Mouse (Mus musculus) hindbrain, embryonic 16.5 days (tissue): ENCODE measurements around the gene Clmn. TPM values are rescaled to one million over a fixed set of nuclear protein-coding genes. Genes with fewer than 3 reads are reported as not detected.

Experiments used
- ATAC-seq: fragments of 200-750 bp; cut with Nextera tagmentation; 2 replicates; pipeline ENCODE4 v1.8.0; 2017; ENCODE audit warnings: moderate TSS enrichment, moderate library complexity
- H3K27ac ChIP-seq: fragments of 300-500 bp; sonication (generic); 2 replicates; pipeline ENCODE4 v1.5.1; 2014; ENCODE audit warnings: low read depth, mild to moderate bottlenecking, control low read depth, low read length, moderate library complexity
- H3K27me3 ChIP-seq: fragments of 300-500 bp; sonication (generic); replicated peaks from 2 replicates; pipeline ENCODE4 v1.6.1; 2014; ENCODE audit warnings: low read length; ENCODE audit not compliant: control insufficient read depth, insufficient read depth
- H3K36me3 ChIP-seq: fragments of 300-500 bp; sonication (generic); 2 replicates; pipeline ENCODE4 v1.6.1; 2014; ENCODE audit warnings: mild to moderate bottlenecking, low read length, moderate library complexity, mixed read lengths; ENCODE audit not compliant: control insufficient read depth, insufficient read depth
- H3K4me1 ChIP-seq: fragments of 300-500 bp; sonication (generic); 2 replicates; pipeline ENCODE4 v1.6.1; 2014; ENCODE audit warnings: low read depth, low read length; ENCODE audit not compliant: control insufficient read depth, insufficient read depth
- H3K4me2 ChIP-seq: fragments of 300-500 bp; sonication (generic); 2 replicates; pipeline ENCODE4 v1.6.1; 2014; ENCODE audit warnings: mild to moderate bottlenecking, low read length, control low read depth, moderate library complexity
- H3K4me3 ChIP-seq: fragments of 300-500 bp; sonication (generic); 2 replicates; pipeline ENCODE4 v1.5.1; 2014; ENCODE audit warnings: mild to moderate bottlenecking, low read length, control low read depth, moderate library complexity
- H3K9ac ChIP-seq: fragments of 300-500 bp; sonication (generic); 2 replicates; pipeline ENCODE4 v1.6.1; 2014; ENCODE audit warnings: low read depth, mild to moderate bottlenecking, control low read depth, low read length, moderate library complexity
- H3K9me3 ChIP-seq: fragments of 300-500 bp; sonication (generic); 2 replicates; pipeline ENCODE4 v1.6.1; 2014; ENCODE audit warnings: mild to moderate bottlenecking, low read length, moderate library complexity; ENCODE audit not compliant: control insufficient read depth
- WGBS: fragments of 180-500 bp; shearing (Covaris S2); extraction: QIAGEN DNeasy Blood & Tissue Kit; methylation state at CpG from one replicate; pipeline ENCODE4 v1.1.7; 2014; 5-methylcytosine and 5-hydroxymethylcytosine counted together
- polyA plus RNA-seq: library from polyadenylated mRNA; unstranded; fragments of >200 nt; fragmentation: Nextera tagmentation; extraction: Ambion mirVana; gene quantifications from 2 replicates; pipeline ENCODE4 v1.2.1, GENCODE M21; 2015

Gene Clmn
- polyA plus RNA-seq = 1.2 TPM in 2 replicates

DNA sequence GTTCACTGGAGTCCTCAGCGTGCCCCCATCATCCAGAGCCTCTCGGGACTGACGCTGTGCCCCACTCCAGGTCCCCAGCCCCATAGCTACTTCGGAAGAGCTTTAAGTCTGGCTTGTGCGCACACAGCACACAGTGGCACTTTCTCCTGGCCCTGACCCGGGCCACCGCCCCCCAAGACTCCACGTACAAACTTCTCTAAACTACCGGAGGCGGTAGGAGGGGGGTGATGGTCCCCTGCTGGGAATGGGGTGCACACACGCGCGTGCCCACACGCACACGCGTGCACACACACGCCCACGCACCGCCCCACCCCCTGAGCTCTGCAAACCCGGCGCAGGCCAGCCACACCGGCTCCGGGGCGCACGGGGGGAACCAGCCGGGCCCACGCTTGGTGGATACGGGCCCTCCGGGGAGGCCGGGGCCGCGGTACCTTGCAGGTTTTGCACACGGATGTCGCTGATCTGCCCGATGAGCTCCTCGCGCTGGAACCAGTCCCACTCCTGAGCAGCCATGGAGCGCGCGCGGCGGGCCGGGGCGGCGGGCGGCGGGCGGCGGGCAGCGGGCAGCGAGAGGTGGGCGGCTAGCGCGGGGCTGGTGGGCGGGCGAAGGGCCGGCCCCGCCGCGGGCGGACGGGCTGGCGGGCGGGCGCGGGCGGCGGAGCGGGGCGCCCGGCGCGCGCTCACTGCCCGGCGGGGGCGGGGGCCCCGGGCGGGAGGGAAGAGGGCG, at the start of gene Clmn:
Clmn (minus strand) TSS at position 638 of the 727 bp plus-strand sequence.
- WGBS = under 1% methylated on average over 58 of the region's 80 CpGs
- no peaks in the 10 kb centered on the region for H3K27me3 ChIP-seq
- H3K36me3 ChIP-seq = no peaks in the 10 kb centered on the region
- peak within 1 kb of the TSS; percentile 66 for H3K27ac ChIP-seq
- peak within 1 kb of the TSS; percentile 95 for H3K9ac ChIP-seq
- H3K4me2 ChIP-seq = peak within 1 kb of the TSS; percentile 93
- peaks cover 6% of the 10 kb centered on the region for H3K4me1 ChIP-seq
- H3K4me3 ChIP-seq = peak within 1 kb of the TSS; percentile 81
- no peaks in the 10 kb centered on the region for H3K9me3 ChIP-seq
- peak; percentile 71 for ATAC-seq

DNA sequence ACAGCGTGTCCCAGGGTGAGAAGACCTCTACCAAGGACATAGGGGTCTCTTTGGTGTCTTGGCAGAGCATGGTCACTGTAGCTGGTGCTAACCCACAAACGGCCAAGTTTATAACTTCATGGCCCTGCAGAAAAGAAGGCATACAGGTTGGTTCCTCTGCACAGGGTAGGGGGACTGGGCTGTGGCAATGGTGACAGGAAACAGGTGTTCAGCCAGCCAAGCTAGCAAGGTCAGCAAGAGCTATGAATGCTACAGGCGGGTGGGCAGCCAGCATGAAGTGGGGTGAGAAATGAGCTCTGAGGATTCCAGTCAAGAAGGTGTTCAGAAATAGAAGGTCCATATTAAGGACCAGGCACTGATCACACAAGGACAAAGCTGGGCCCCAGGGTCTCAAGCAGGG, 48.1 kb upstream of the Clmn start:
- Histone ChIP-seq H3K4me1 (peaks cover 8% of the 10 kb centered on the region), H3K36me3 (no peaks in the 10 kb centered on the region), H3K27me3 (no peaks in the 10 kb centered on the region), H3K4me2 (no peak overlapping the region), H3K27ac (no peak overlapping the region), H3K4me3 (no peak overlapping the region), H3K9me3 (no peaks in the 10 kb centered on the region), H3K9ac (no peak overlapping the region)
- ATAC-seq = 0 out of 2 replicates have a peak, but pooled peaks have one; percentile 10
- WGBS = 44% methylated on average over 3 of the region's 3 CpGs

DNA sequence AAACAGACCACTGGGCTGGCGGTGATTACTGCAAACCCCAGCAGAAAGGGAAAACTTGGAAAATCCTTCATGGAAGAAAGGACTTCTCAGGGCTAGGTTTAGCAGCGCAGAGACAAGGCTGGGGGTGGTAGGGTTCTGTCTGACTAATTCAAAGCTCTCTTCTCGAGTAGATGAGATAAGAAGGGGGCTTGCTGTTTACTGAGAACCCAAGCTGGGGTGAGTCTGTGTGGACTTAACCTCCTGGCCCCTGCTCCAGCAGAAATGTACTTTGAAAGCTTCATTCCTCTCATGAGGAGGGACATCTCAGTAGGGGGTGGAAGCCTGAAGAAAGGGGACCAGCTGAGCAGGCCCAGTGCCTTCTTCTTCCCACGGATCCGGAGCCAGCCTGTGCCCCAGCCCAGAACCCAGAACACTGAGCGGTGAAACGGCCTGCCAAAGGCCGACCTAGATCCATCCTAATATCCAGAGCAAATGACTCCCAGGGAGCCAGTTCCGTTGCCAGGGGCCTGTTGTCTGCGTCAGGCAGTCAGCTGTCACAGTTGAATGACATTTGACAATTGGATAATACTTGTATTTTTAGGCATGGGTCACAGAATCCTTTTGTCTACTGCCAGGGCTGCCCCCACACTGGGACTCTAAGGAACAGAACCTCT, 47.5 kb upstream of the Clmn start:
- Histone ChIP-seq H3K27me3 (no peaks in the 10 kb centered on the region), H3K4me3 (no peak overlapping the region), H3K36me3 (no peaks in the 10 kb centered on the region), H3K9me3 (no peaks in the 10 kb centered on the region), H3K4me1 (peaks cover 9% of the 10 kb centered on the region), H3K9ac (no peak overlapping the region), H3K4me2 (no peak overlapping the region), H3K27ac (no peak overlapping the region)
- WGBS = 30% methylated on average over 10 of the region's 10 CpGs
- ATAC-seq = peak; percentile 61

DNA sequence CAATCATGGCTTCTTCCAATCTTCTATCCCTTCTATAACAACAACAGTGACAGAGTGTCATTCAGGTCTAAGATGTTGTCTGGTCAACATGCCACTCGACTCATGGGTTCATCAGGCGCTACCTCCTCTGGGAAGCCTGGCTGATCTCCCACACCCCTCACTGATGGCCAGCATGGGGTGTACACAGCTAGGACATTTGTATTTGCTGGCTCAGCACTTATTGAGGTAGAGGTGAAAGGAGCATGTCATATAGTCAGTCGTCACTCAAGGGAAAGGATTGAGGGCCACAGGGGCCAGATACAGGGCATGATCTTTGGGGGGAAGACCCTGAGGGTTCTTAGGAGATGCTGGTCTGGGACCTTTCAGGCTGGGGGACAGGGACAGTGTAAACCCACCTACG, 44.9 kb upstream of the Clmn start:
- Histone ChIP-seq H3K9ac (no peak overlapping the region), H3K36me3 (no peaks in the 10 kb centered on the region), H3K4me3 (no peak overlapping the region), H3K27ac (no peak overlapping the region), H3K4me1 (peaks cover 9% of the 10 kb centered on the region), H3K27me3 (no peaks in the 10 kb centered on the region), H3K9me3 (no peaks in the 10 kb centered on the region), H3K4me2 (no peak overlapping the region)
- WGBS = 94% methylated on average over 4 of the region's 4 CpGs
- ATAC-seq = no peak

DNA sequence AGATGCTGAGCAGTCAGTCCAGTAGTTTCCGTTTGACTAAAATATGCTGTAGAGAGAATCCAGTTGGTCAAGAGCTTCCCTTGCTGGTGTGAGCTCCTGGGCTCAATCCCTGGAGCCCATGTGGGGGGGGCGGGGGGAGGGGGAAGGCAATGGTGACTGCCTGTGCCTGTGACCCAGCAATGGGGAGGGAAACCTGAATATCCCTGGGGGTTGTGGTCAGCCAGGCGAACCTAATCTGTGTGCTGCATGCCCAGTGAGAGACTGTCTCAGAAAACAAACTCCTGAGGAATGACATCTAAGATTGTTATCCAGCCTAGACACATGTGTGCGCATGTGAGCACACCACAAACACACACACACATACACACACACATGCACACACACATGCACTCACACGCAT, 44.1 kb upstream of the Clmn start:
- Histone ChIP-seq H3K4me3 (no peak overlapping the region), H3K27ac (no peak overlapping the region), H3K27me3 (no peaks in the 10 kb centered on the region), H3K9ac (no peak overlapping the region), H3K9me3 (no peaks in the 10 kb centered on the region), H3K4me1 (peaks cover 9% of the 10 kb centered on the region), H3K36me3 (no peaks in the 10 kb centered on the region), H3K4me2 (no peak overlapping the region)
- 57% methylated on average over 5 of the region's 5 CpGs for WGBS
- ATAC-seq = no peak

DNA sequence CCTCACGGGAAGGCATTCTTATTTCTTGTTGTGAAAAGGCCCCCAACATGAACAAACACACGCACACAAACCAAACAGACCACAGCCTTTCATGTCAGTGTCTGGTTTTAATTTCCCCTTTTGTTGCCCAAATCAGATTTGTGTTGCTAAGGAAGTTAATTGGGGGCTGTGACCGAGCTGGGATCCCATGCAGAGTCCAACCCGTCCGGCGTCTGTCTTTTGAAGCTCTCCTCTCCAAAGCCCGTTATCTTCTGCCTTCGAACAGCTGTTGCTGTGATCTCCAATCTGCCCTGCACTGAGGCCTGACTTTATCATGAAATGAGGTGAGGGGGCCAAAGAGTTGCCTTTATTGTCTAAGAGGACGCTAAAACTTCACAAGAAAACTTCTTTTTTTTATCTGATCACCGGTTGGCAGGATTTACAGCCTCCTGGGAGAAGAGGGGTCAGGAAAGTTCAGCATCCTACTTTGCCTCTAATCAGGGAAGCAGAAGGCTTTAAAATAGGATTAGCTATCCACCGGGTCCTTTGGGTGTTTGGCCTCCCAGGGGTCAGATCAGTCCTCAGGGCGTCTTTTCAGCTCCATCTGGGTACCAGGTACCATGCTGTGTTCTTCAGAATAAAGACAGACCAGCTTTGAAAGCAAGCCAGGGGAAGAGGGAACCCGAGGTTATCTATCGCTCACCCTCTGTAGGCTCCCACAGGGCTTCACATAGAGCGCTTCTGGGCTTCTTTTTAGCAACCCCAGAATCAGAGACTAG, 43.3 kb upstream of the Clmn start:
- WGBS = 13% methylated on average over 15 of the region's 15 CpGs
- H3K9me3 ChIP-seq = no peaks in the 10 kb centered on the region
- peaks cover 9% of the 10 kb centered on the region for H3K4me1 ChIP-seq
- no peak overlapping the region for H3K4me3 ChIP-seq
- ATAC-seq = no peak
- no peak overlapping the region for H3K4me2 ChIP-seq
- H3K9ac ChIP-seq = no peak overlapping the region
- H3K36me3 ChIP-seq = no peaks in the 10 kb centered on the region
- no peaks in the 10 kb centered on the region for H3K27me3 ChIP-seq
- no peak overlapping the region for H3K27ac ChIP-seq

DNA sequence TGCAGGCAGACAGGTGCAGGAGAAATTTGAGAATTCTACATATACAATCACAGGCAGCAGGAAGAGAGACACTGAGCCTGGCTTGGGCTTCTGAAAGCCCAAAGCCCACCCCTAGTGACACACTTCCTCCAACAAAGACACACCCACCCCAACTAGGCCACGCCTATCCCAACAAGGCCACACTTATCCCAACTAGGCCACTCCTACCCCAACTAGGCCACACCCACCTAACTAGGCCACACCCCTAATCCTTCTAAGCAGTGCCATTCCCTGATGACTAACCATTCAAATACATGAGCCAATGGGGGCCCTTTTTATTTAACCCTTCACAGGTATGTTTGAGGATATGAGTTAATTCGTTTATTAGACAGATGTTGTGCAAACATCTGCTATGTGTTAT, 42.3 kb upstream of the Clmn start:
- 90% methylated on average over 2 of the region's 2 CpGs for WGBS
- H3K4me1 ChIP-seq = peaks cover 6% of the 10 kb centered on the region

DNA sequence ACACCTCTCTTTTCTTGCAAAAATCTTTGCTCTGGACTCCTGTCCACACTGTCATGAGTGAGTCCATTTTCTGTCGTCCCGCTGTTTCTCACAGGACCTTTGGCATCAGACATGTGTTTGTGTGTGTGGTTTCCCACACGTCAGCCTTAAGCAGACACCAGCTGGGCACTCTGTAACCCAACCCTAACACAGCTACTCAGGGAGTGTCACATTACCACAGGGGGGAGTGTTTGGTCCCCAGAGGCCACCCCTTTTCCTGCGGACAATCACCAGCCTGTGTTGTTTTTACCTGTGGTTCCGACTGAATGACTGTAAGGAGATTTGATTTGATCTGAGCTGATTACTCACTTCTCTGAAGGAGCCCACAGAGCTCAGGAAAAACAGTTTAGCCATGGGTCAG, 39.3 kb upstream of the Clmn start:
- Histone ChIP-seq H3K27me3 (no peaks in the 10 kb centered on the region), H3K9ac (no peak overlapping the region; the same call in 1 of the 2 replicates), H3K9me3 (no peaks in the 10 kb centered on the region), H3K4me3 (no peak overlapping the region), H3K4me2 (no peak overlapping the region), H3K4me1 (peaks cover 14% of the 10 kb centered on the region), H3K36me3 (no peaks in the 10 kb centered on the region), H3K27ac (no peak overlapping the region)
- WGBS = 41% methylated on average over 5 of the region's 5 CpGs
- no peak for ATAC-seq

More for the DNA sequence above, 42.3 kb upstream of the Clmn start:
- H3K9me3 ChIP-seq = no peaks in the 10 kb centered on the region
- H3K27me3 ChIP-seq = no peaks in the 10 kb centered on the region
- no peak overlapping the region for H3K4me3 ChIP-seq
- no peak overlapping the region for H3K27ac ChIP-seq
- no peaks in the 10 kb centered on the region for H3K36me3 ChIP-seq
- H3K4me2 ChIP-seq = no peak overlapping the region
- H3K9ac ChIP-seq = no peak overlapping the region
- ATAC-seq = no peak
